Mouse (Mus musculus) olfactory bulb, adult 2 months (tissue): ENCODE measurements around the gene Snap23. TPM values are rescaled to one million over a fixed set of nuclear protein-coding genes. Genes with fewer than 3 reads are reported as not detected.

Experiments used
- H3K27ac ChIP-seq: fragments of 200-500 bp; 2 replicates; pipeline ENCODE4 v1.5.1; 2012; ENCODE audit warnings: low read depth, low read length; ENCODE audit not compliant: insufficient read depth
- H3K4me1 ChIP-seq: fragments of 200-500 bp; 2 replicates; pipeline ENCODE4 v1.6.1; 2012; ENCODE audit warnings: low read length; ENCODE audit not compliant: control insufficient read depth, insufficient read depth
- H3K4me3 ChIP-seq: fragments of 200-500 bp; 2 replicates; pipeline ENCODE4 v1.5.1; 2012; ENCODE audit warnings: mild to moderate bottlenecking, low read depth, low read length, moderate library complexity; ENCODE audit not compliant: insufficient read depth
- CTCF ChIP-seq: fragments of 200-500 bp; IDR thresholded peaks from 2 replicates; pipeline ENCODE4 v1.5.1; 2012; ENCODE audit warnings: low read depth, mild to moderate bottlenecking, low read length, moderate library complexity; ENCODE audit not compliant: insufficient read depth
- POLR2A ChIP-seq: fragments of 200-500 bp; IDR thresholded peaks from 2 replicates; pipeline ENCODE4 v1.6.1; 2012; ENCODE audit warnings: mild to moderate bottlenecking, low read depth, low read length, moderate library complexity; ENCODE audit not compliant: insufficient read depth
- WGBS: fragments of 180-500 bp; shearing (Covaris S2); methylation state at CpG from one replicate; pipeline ENCODE4 v1.1.7; 2018; 5-methylcytosine and 5-hydroxymethylcytosine counted together
- polyA plus RNA-seq: library from polyadenylated mRNA; stranded (reverse); fragments of >200 nt; gene quantifications from 2 replicates; pipeline ENCODE4 v1.2.4, GENCODE M21; 2012; ENCODE audit warnings: low replicate concordance; ENCODE audit not compliant: missing spikeins, insufficient read depth, insufficient read length

Gene Snap23
- polyA plus RNA-seq, 1 experiment: not detected

- Histone ChIP-seq H3K27ac (no peak overlapping the region), H3K4me1 (no peaks in the 10 kb centered on the region), H3K4me3 (no peak overlapping the region)
- no peak for TF ChIP-seq CTCF
- no peak for TF ChIP-seq POLR2A
- WGBS: 83% methylated on average over 2 of the region's 2 CpGs
Observed at GRCm38 (mm10) chr2:120575978-120576377, 8.5 kb downstream of the Snap23 start.

- no peak overlapping the region for H3K4me3 ChIP-seq
- TF ChIP-seq CTCF (no peak), POLR2A (no peak)
- no peaks in the 10 kb centered on the region for H3K4me1 ChIP-seq
- H3K27ac ChIP-seq: no peak overlapping the region
- WGBS: 67% methylated on average over 4 of the region's 4 CpGs
Observed at GRCm38 (mm10) chr2:120577799-120578198, 10.3 kb downstream of the Snap23 start.

- Histone ChIP-seq H3K27ac (no peak overlapping the region), H3K4me3 (no peak overlapping the region), H3K4me1 (no peaks in the 10 kb centered on the region)
- TF ChIP-seq POLR2A: no peak
- no peak for TF ChIP-seq CTCF
- 79% methylated on average over 5 of the region's 5 CpGs for WGBS
Observed at GRCm38 (mm10) chr2:120578286-120578685, 10.8 kb downstream of the Snap23 start.

GRCm38 (mm10) chr2:120589759-120590158 lies 22.3 kb downstream of the Snap23 start:
- H3K4me3 ChIP-seq: no peak overlapping the region
- 78% methylated on average over 5 of the region's 5 CpGs for WGBS
- H3K27ac ChIP-seq: no peak overlapping the region
- TF ChIP-seq POLR2A: no peak
- no peak for TF ChIP-seq CTCF
- no peaks in the 10 kb centered on the region for H3K4me1 ChIP-seq

- Histone ChIP-seq H3K27ac (no peak overlapping the region), H3K4me3 (no peak overlapping the region), H3K4me1 (no peaks in the 10 kb centered on the region)
- TF ChIP-seq POLR2A (no peak), CTCF (no peak)
- 91% methylated on average over 1 of the region's 1 CpGs for WGBS
Observed at GRCm38 (mm10) chr2:120592227-120592626, 24.8 kb downstream of the Snap23 start.

GRCm38 (mm10) chr2:120597734-120598133 lies 30.3 kb downstream of the Snap23 start:
- no peak overlapping the region for H3K4me3 ChIP-seq
- WGBS: 89% methylated on average over 2 of the region's 2 CpGs
- H3K4me1 ChIP-seq: no peaks in the 10 kb centered on the region
- TF ChIP-seq POLR2A (no peak), CTCF (no peak)
- no peak overlapping the region for H3K27ac ChIP-seq

GRCm38 (mm10) chr2:120599506-120599905 lies 32.0 kb downstream of the Snap23 start:
- TF ChIP-seq POLR2A (no peak), CTCF (no peak)
- no peaks in the 10 kb centered on the region for H3K4me1 ChIP-seq
- H3K4me3 ChIP-seq: no peak overlapping the region
- H3K27ac ChIP-seq: no peak overlapping the region
- 84% methylated on average over 4 of the region's 4 CpGs for WGBS

GRCm38 (mm10) chr2:120606021-120606690 lies 38.7 kb downstream of the Snap23 start:
- Histone ChIP-seq H3K4me1 (no peaks in the 10 kb centered on the region), H3K27ac (no peak overlapping the region), H3K4me3 (no peak overlapping the region)
- TF ChIP-seq CTCF: no peak
- TF ChIP-seq POLR2A: no peak
- 89% methylated on average over 6 of the region's 6 CpGs for WGBS

GRCm38 (mm10) chr2:120608830-120609723 lies 41.6 kb downstream of the Snap23 start, which contains the start of the genes Haus2 and Lrrc57:
Haus2 (plus strand) TSS chr2:120609383.
Lrrc57 (minus strand) TSS chr2:120609520.
- no peaks in the 10 kb centered on the region for H3K4me1 ChIP-seq
- under 1% methylated on average over 52 of the region's 52 CpGs for WGBS
- TF ChIP-seq POLR2A (peak; percentile 91), CTCF (no peak)

More at GRCm38 (mm10) chr2:120608830-120609723, 41.6 kb downstream of the Snap23 start, which contains the start of the genes Haus2 and Lrrc57:
- H3K4me3 ChIP-seq: peak within 1 kb of the TSS; percentile 77
- peak within 1 kb of the TSS; percentile 47 for H3K27ac ChIP-seq
